Mouse (Mus musculus): ENCODE measurements at regions not wholly inside any gene's neighbourhood (a gene's known extent, or its start where the extent isn't known, plus 50 kb on each side); places are given as distances from the start of the nearest gene placed in this dataset.

DNA sequence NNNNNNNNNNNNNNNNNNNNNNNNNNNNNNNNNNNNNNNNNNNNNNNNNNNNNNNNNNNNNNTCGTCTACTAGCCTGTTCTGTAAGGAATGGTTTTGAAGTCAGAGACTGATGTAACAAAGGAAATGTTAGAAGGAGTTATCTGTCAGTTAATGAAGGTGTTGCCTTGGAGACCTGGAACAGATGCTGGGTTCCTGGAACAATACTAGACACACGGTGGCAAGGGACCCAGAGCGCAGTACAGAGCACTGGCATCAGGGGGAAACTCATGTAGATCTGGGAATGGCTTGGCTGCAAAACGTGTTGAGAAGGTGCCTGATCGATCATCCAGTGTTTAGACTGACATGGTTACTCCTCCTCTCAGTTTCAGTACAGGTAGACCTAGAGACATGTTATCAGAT lies 493.6 kb upstream of the Arid1b start:
- ATAC-seq (ENCODE audit: low FRiP score) (no peak), DNase-seq (ENCODE audit: low spot score) (no peak)
- no peaks in the 10 kb centered on the region for H3K36me3 ChIP-seq (ENCODE audit: insufficient read depth, low read length)
- no peaks in the 10 kb centered on the region for H3K27me3 ChIP-seq (ENCODE audit: insufficient read depth, low read length)
- no peak overlapping the region for H3K4me3 ChIP-seq (ENCODE audit: low read depth, low read length)
- H3K4me2 ChIP-seq (ENCODE audit: low read depth, low read length, poor library complexity, severe bottlenecking) = no peak overlapping the region
- H3K9ac ChIP-seq (replicated peaks; ENCODE audit: low read length, poor library complexity, severe bottlenecking) = no peak overlapping the region
- no peak overlapping the region for H3K27ac ChIP-seq (ENCODE audit: low read depth, low read length)
- no peaks in the 10 kb centered on the region for H3K9me3 ChIP-seq (ENCODE audit: low read length)
- WGBS = 65% methylated on average over 5 of the region's 5 CpGs
- no peak for TF ChIP-seq CTCF (IDR thresholded peaks at IDR 0.05)
- peaks cover 7% of the 10 kb centered on the region; the same call in 1 of the 2 replicates for H3K4me1 ChIP-seq (ENCODE audit: insufficient read depth, low read length)

DNA sequence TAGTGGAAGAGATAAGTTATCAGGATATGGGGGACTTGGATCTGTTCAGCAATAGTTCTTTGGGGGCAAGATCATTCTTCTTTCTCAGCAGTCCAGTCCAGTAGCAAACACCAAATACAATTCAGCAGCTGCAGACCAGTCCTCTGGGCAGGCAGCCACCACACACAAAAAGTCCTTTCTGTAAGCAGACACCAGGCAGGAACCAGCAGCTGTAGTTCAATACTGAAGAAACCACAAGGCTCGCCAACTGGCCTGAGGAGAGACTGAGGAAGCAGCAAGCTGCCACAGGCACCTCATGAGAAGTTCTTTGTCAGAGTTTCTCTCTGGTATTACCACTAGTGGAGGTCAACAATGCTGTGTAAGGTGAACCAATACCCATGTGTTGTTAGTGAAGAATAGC lies 493.1 kb upstream of the Arid1b start:
- H3K4me2 ChIP-seq (ENCODE audit: low read depth, low read length, poor library complexity, severe bottlenecking) = no peak overlapping the region
- no peak for ATAC-seq (ENCODE audit: low FRiP score)
- no peak overlapping the region for H3K4me3 ChIP-seq (ENCODE audit: low read depth, low read length)
- no peak overlapping the region for H3K27ac ChIP-seq (ENCODE audit: low read depth, low read length)
- H3K27me3 ChIP-seq (ENCODE audit: insufficient read depth, low read length) = no peaks in the 10 kb centered on the region
- no peak for TF ChIP-seq CTCF (IDR thresholded peaks at IDR 0.05)
- DNase-seq (ENCODE audit: low spot score) = peak; percentile 47
- peaks cover 7% of the 10 kb centered on the region; the same call in 1 of the 2 replicates for H3K4me1 ChIP-seq (ENCODE audit: insufficient read depth, low read length)
- WGBS = 76% methylated on average over 1 of the region's 1 CpGs
- H3K9ac ChIP-seq (replicated peaks; ENCODE audit: low read length, poor library complexity, severe bottlenecking) = no peak overlapping the region
- no peaks in the 10 kb centered on the region for H3K9me3 ChIP-seq (ENCODE audit: low read length)
- H3K36me3 ChIP-seq (ENCODE audit: insufficient read depth, low read length) = no peaks in the 10 kb centered on the region

GRCm38 (mm10) chr17:4504951-4505350 lies 489.2 kb upstream of the Arid1b start:
- Histone ChIP-seq H3K27me3 (ENCODE audit: insufficient read depth, low read length) (no peaks in the 10 kb centered on the region), H3K27ac (ENCODE audit: low read depth, low read length) (no peak overlapping the region), H3K4me2 (ENCODE audit: low read depth, low read length, poor library complexity, severe bottlenecking) (no peak overlapping the region), H3K4me3 (ENCODE audit: low read depth, low read length) (no peak overlapping the region), H3K9me3 (ENCODE audit: low read length) (no peaks in the 10 kb centered on the region), H3K36me3 (ENCODE audit: insufficient read depth, low read length) (no peaks in the 10 kb centered on the region), H3K4me1 (ENCODE audit: insufficient read depth, low read length) (no peaks in the 10 kb centered on the region; the same call in 1 of the 2 replicates), H3K9ac (replicated peaks; ENCODE audit: low read length, poor library complexity, severe bottlenecking) (no peak overlapping the region)
- no peak for ATAC-seq (ENCODE audit: low FRiP score)
- peak; percentile 10 for DNase-seq (ENCODE audit: low spot score)
- 63% methylated on average over 6 of the region's 6 CpGs for WGBS
- no peak for TF ChIP-seq CTCF (IDR thresholded peaks at IDR 0.05)

DNA sequence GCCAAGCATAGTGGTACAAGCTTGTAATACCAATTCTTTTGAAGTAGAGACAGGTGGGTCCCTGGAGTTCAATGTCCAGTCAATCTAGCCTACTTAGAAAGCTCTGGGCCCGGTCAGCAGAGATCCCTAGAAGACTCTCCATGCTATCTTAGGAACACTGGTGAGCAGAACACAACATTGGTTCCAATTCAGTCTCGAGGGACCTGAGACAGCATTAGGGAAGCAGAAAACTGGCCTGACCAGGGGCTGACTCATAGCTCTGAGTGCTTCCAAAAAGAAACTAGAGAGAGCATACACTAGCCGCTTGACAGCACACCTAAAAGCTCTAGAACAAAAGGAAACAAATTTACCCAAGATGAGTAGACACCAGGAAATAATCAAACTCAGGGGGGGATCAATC lies 484.6 kb upstream of the Arid1b start:
- no peaks in the 10 kb centered on the region for H3K27me3 ChIP-seq (ENCODE audit: insufficient read depth, low read length)
- DNase-seq (ENCODE audit: low spot score) = no peak
- H3K4me3 ChIP-seq (ENCODE audit: low read depth, low read length) = no peak overlapping the region
- no peaks in the 10 kb centered on the region for H3K4me1 ChIP-seq (ENCODE audit: insufficient read depth, low read length)
- no peaks in the 10 kb centered on the region for H3K36me3 ChIP-seq (ENCODE audit: insufficient read depth, low read length)
- 77% methylated on average over 3 of the region's 3 CpGs for WGBS
- no peak overlapping the region for H3K27ac ChIP-seq (ENCODE audit: low read depth, low read length)
- H3K9me3 ChIP-seq (ENCODE audit: low read length) = no peaks in the 10 kb centered on the region
- TF ChIP-seq CTCF (IDR thresholded peaks at IDR 0.05) = no peak
- H3K9ac ChIP-seq (replicated peaks; ENCODE audit: low read length, poor library complexity, severe bottlenecking) = no peak overlapping the region
- H3K4me2 ChIP-seq (ENCODE audit: low read depth, low read length, poor library complexity, severe bottlenecking) = no peak overlapping the region
- no peak for ATAC-seq (ENCODE audit: low FRiP score)

- H3K4me2 ChIP-seq (ENCODE audit: low read depth, low read length, poor library complexity, severe bottlenecking) = no peak overlapping the region
- peaks cover 3% of the 10 kb centered on the region; the same call in 1 of the 2 replicates for H3K4me1 ChIP-seq (ENCODE audit: insufficient read depth, low read length)
- no peak for TF ChIP-seq CTCF (IDR thresholded peaks at IDR 0.05)
- H3K4me3 ChIP-seq (ENCODE audit: low read depth, low read length) = no peak overlapping the region
- H3K36me3 ChIP-seq (ENCODE audit: insufficient read depth, low read length) = no peaks in the 10 kb centered on the region
- DNase-seq (ENCODE audit: low spot score) (no peak), ATAC-seq (ENCODE audit: low FRiP score) (no peak)
- no peak overlapping the region for H3K9ac ChIP-seq (replicated peaks; ENCODE audit: low read length, poor library complexity, severe bottlenecking)
- no peaks in the 10 kb centered on the region for H3K27me3 ChIP-seq (ENCODE audit: insufficient read depth, low read length)
- H3K27ac ChIP-seq (ENCODE audit: low read depth, low read length) = 0 out of 2 replicates have a peak overlapping the region, but pooled peaks have one; percentile 13
- H3K9me3 ChIP-seq (ENCODE audit: low read length) = no peaks in the 10 kb centered on the region
- 71% methylated on average over 7 of the region's 7 CpGs for WGBS
Observed at GRCm38 (mm10) chr17:4516141-4516540, 478.0 kb upstream of the Arid1b start.

GRCm38 (mm10) chr17:4516846-4517245 lies 477.3 kb upstream of the Arid1b start:
- TF ChIP-seq CTCF (IDR thresholded peaks at IDR 0.05) = no peak
- DNase-seq (ENCODE audit: low spot score) (peak; percentile 73), ATAC-seq (ENCODE audit: low FRiP score) (no peak)
- Histone ChIP-seq H3K9ac (replicated peaks; ENCODE audit: low read length, poor library complexity, severe bottlenecking) (no peak overlapping the region), H3K4me3 (ENCODE audit: low read depth, low read length) (no peak overlapping the region), H3K36me3 (ENCODE audit: insufficient read depth, low read length) (no peaks in the 10 kb centered on the region), H3K4me2 (ENCODE audit: low read depth, low read length, poor library complexity, severe bottlenecking) (no peak overlapping the region), H3K9me3 (ENCODE audit: low read length) (no peaks in the 10 kb centered on the region), H3K4me1 (ENCODE audit: insufficient read depth, low read length) (peaks cover 3% of the 10 kb centered on the region; the same call in 1 of the 2 replicates), H3K27ac (ENCODE audit: low read depth, low read length) (no peak overlapping the region), H3K27me3 (ENCODE audit: insufficient read depth, low read length) (no peaks in the 10 kb centered on the region)
- WGBS = 40% methylated on average over 3 of the region's 3 CpGs
